Mouse (Mus musculus) thymus, adult 2 months (tissue): Measurements from ENCODE around the gene Clcn7.
"Not testable (repeated sequence)": the region's sequence is repeated elsewhere in the genome, so short reads cannot be mapped to it uniquely, and the experiment has no call there.

ENCODE experiments used
- CTCF ChIP-seq: fragments of 200-500 bp; IDR thresholded peaks from 2 replicates; pipeline ENCODE4 v1.5.1; 2012; ENCODE audit warnings: mild to moderate bottlenecking, control low read depth, low read length, moderate library complexity, borderline replicate concordance; ENCODE audit not compliant: control insufficient read depth, poor library complexity, insufficient read depth; ENCODE audit errors: extremely low read depth
- POLR2A ChIP-seq: fragments of 200-500 bp; IDR thresholded peaks from 2 replicates; pipeline ENCODE4 v1.6.1; 2012; ENCODE audit warnings: mild to moderate bottlenecking, low read length, control low read depth, moderate library complexity; ENCODE audit not compliant: control insufficient read depth, poor library complexity, insufficient read depth; ENCODE audit errors: extremely low read depth

DNA sequence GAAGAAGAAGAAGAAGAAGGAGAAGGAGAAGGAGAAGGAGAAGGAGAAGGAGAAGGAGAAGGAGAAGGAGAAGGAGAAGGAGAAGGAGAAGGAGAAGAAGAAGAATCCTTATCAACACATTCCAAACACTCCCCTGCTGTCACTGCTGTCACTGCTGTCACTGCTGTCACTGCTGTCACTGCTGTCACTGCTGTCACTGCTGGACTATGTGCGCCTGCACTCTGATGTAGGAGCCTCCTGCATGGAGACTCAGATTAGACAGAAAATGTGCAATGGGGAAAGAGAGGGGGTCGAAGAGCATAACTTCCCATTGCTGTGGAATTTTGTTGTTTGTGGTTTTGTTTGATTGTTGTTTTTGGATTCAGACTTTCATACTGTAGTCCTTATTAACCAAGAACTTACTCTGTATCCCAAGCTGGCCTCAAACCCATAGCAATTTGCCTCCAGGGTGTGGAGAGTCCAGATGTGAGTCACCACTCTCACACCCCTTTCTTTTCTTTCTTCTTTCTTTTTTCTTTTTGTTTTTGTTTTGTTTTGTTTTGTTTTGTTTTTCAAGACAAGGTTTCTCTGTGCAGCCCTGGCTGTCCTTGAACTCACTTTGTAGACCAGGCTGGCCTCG is 7.6 kb upstream of the Clcn7 start:
- not testable (repeated sequence) for TF ChIP-seq POLR2A, CTCF
